ENCODE assay signal across 10 mouse cellular contexts in genomic region chr7:73424243-73424642, GRCm38 (mm10). TPM values are rescaled to one million over a fixed set of nuclear protein-coding genes. Genes with fewer than 3 reads are reported as not detected.
A peak's percentile ranks its signal among the peaks of the same experiment; 100 is the strongest.
DNase-seq lines count a peak whose midpoint lies in the region; ATAC-seq and TF ChIP-seq lines count a peak whose summit lies in the region.
"Had no signal": no experiment of that assay in that cellular context is flagged by ENCODE, and none has a peak within 500 bp of the region (broad histone marks: within the 10 kb centered on the region; RNA-seq: fewer than 3 reads in every experiment).

No protein-coding gene starts in this region.

- no peak overlapping the region for H3K4me3 ChIP-seq in forebrain, embryonic 10.5 days
- H3K4me3 ChIP-seq in forebrain, postnatal 0 days (ENCODE audit: low read depth, low read length), result no peak overlapping the region
- no peak overlapping the region for H3K4me3 ChIP-seq in hindbrain, embryonic 13.5 days
- H3K4me3 ChIP-seq in neural tube, embryonic 14.5 days (ENCODE audit: low read depth, low read length), result no peak overlapping the region
- no peak overlapping the region for H3K4me3 ChIP-seq in kidney, embryonic 14.5 days (ENCODE audit: low read length)
- no peak overlapping the region for H3K4me3 ChIP-seq in intestine, embryonic 16.5 days (ENCODE audit: low read length)

- no peaks in the 10 kb centered on the region for H3K9me3 ChIP-seq in forebrain, embryonic 10.5 days
- no peaks in the 10 kb centered on the region for H3K9me3 ChIP-seq in forebrain, postnatal 0 days (ENCODE audit: low read length)
- no peaks in the 10 kb centered on the region for H3K9me3 ChIP-seq in hindbrain, embryonic 13.5 days
- no peaks in the 10 kb centered on the region for H3K9me3 ChIP-seq in neural tube, embryonic 14.5 days (ENCODE audit: control insufficient read depth, low read length)
- no peaks in the 10 kb centered on the region for H3K9me3 ChIP-seq in kidney, embryonic 14.5 days (ENCODE audit: control insufficient read depth, low read length)
- H3K9me3 ChIP-seq in intestine, embryonic 16.5 days (ENCODE audit: control insufficient read depth, low read length), result no peaks in the 10 kb centered on the region

- ATAC-seq in forebrain, postnatal 0 days, result no peak
- ATAC-seq in hindbrain, embryonic 13.5 days (ENCODE audit: low FRiP score), result no peak
- ATAC-seq in neural tube, embryonic 14.5 days (ENCODE audit: low read depth), result no peak
- no peak for ATAC-seq in kidney, embryonic 14.5 days (ENCODE audit: low FRiP score, low TSS enrichment)
- no peak for ATAC-seq in intestine, embryonic 16.5 days

- WGBS in forebrain, embryonic 10.5 days, result 38% methylated on average over 3 of the region's 3 CpGs
- WGBS in forebrain, postnatal 0 days, result 31% methylated on average over 3 of the region's 3 CpGs
- WGBS in hindbrain, embryonic 13.5 days, result 9% methylated on average over 3 of the region's 3 CpGs
- WGBS in neural tube, embryonic 14.5 days, result 19% methylated on average over 3 of the region's 3 CpGs
- WGBS in kidney, embryonic 14.5 days, result 62% methylated on average over 3 of the region's 3 CpGs
- 64% methylated on average over 3 of the region's 3 CpGs for WGBS in intestine, embryonic 16.5 days

- no peak overlapping the region for H3K4me2 ChIP-seq in forebrain, postnatal 0 days (ENCODE audit: low read depth)
- no peak overlapping the region for H3K4me2 ChIP-seq in hindbrain, embryonic 13.5 days
- H3K4me2 ChIP-seq in neural tube, embryonic 14.5 days (ENCODE audit: low read depth, low read length), result no peak overlapping the region
- no peak overlapping the region for H3K4me2 ChIP-seq in kidney, embryonic 14.5 days (replicated peaks; ENCODE audit: low read depth, low read length)
- no peak overlapping the region for H3K4me2 ChIP-seq in intestine, embryonic 16.5 days (ENCODE audit: low read depth, low read length)

- H3K4me1 ChIP-seq in forebrain, embryonic 10.5 days, result peaks cover 59% of the 10 kb centered on the region
- no peaks in the 10 kb centered on the region for H3K4me1 ChIP-seq in forebrain, postnatal 0 days (ENCODE audit: insufficient read depth)
- peaks cover 50% of the 10 kb centered on the region for H3K4me1 ChIP-seq in hindbrain, embryonic 13.5 days (replicated peaks)
- H3K4me1 ChIP-seq in neural tube, embryonic 14.5 days (ENCODE audit: control insufficient read depth, insufficient read depth, low read length), result no peaks in the 10 kb centered on the region
- peaks cover 6% of the 10 kb centered on the region; the same call in 1 of the 2 replicates for H3K4me1 ChIP-seq in kidney, embryonic 14.5 days (ENCODE audit: control insufficient read depth, insufficient read depth, low read length)
- H3K4me1 ChIP-seq in intestine, embryonic 16.5 days (ENCODE audit: control insufficient read depth, insufficient read depth, low read length), result peaks cover 6% of the 10 kb centered on the region

- H3K36me3 ChIP-seq in forebrain, embryonic 10.5 days (replicated peaks), result peaks cover 59% of the 10 kb centered on the region
- peaks cover 29% of the 10 kb centered on the region for H3K36me3 ChIP-seq in forebrain, postnatal 0 days (ENCODE audit: insufficient read depth)
- H3K36me3 ChIP-seq in hindbrain, embryonic 13.5 days, result peaks cover 29% of the 10 kb centered on the region
- peaks cover 19% of the 10 kb centered on the region for H3K36me3 ChIP-seq in neural tube, embryonic 14.5 days (ENCODE audit: control insufficient read depth, insufficient read depth, low read length)
- H3K36me3 ChIP-seq in kidney, embryonic 14.5 days (ENCODE audit: control insufficient read depth, insufficient read depth, low read length), result peaks cover 28% of the 10 kb centered on the region
- H3K36me3 ChIP-seq in intestine, embryonic 16.5 days (ENCODE audit: control insufficient read depth, insufficient read depth, low read length), result peaks cover 16% of the 10 kb centered on the region

- H3K9ac ChIP-seq in forebrain, postnatal 0 days, result no peak overlapping the region
- H3K9ac ChIP-seq in hindbrain, embryonic 13.5 days, result no peak overlapping the region
- H3K9ac ChIP-seq in neural tube, embryonic 14.5 days (replicated peaks; ENCODE audit: low read depth, low read length), result no peak overlapping the region
- H3K9ac ChIP-seq in kidney, embryonic 14.5 days (ENCODE audit: low read depth, low read length), result no peak overlapping the region
- H3K9ac ChIP-seq in intestine, embryonic 16.5 days (ENCODE audit: low read depth, low read length), result no peak overlapping the region

- DNase-seq in forebrain, embryonic 10.5 days (ENCODE audit: extremely low spot score, low spot score), result no peak
- no peak for DNase-seq in forebrain, postnatal 0 days
- peak; percentile 82 for DNase-seq in layer of hippocampus, adult 9-11 months
- DNase-seq in layer of hippocampus, postnatal 36 days, result no peak

- no peaks in the 10 kb centered on the region for H3K27me3 ChIP-seq in forebrain, embryonic 10.5 days (ENCODE audit: poor library complexity, severe bottlenecking)
- no peaks in the 10 kb centered on the region for H3K27me3 ChIP-seq in forebrain, postnatal 0 days (ENCODE audit: insufficient read depth, low read length)
- no peaks in the 10 kb centered on the region for H3K27me3 ChIP-seq in hindbrain, embryonic 13.5 days
- H3K27me3 ChIP-seq in neural tube, embryonic 14.5 days (ENCODE audit: control insufficient read depth, insufficient read depth, low read length), result no peaks in the 10 kb centered on the region
- no peaks in the 10 kb centered on the region for H3K27me3 ChIP-seq in kidney, embryonic 14.5 days (ENCODE audit: control insufficient read depth, insufficient read depth, low read length)
- H3K27me3 ChIP-seq in intestine, embryonic 16.5 days (replicated peaks; ENCODE audit: control insufficient read depth, insufficient read depth, low read length), result no peaks in the 10 kb centered on the region

- H3K27ac ChIP-seq in forebrain, embryonic 10.5 days, result peak overlapping the region; percentile 44
- no peak overlapping the region; the same call in 1 of the 2 replicates for H3K27ac ChIP-seq in forebrain, postnatal 0 days (ENCODE audit: low read depth, low read length)
- peak overlapping the region; percentile 68 for H3K27ac ChIP-seq in hindbrain, embryonic 13.5 days
- peak overlapping the region; percentile 12; the same call in 1 of the 2 replicates for H3K27ac ChIP-seq in neural tube, embryonic 14.5 days (ENCODE audit: low read depth, low read length)
- no peak overlapping the region; the same call in 1 of the 2 replicates for H3K27ac ChIP-seq in kidney, embryonic 14.5 days (ENCODE audit: low read depth, low read length)
- no peak overlapping the region for H3K27ac ChIP-seq in intestine, embryonic 16.5 days (ENCODE audit: low read length)
- H3K27ac ChIP-seq: kidney, postnatal 0 days had no signal

- TF ChIP-seq CTCF in forebrain, postnatal 0 days (IDR thresholded peaks at IDR 0.05; ENCODE audit: low read depth), result no peak

RNA-seq across cellular contexts. Expression of gene Rgma, which starts 48.9 kb away (rescaled TPM):
- 26.2 and 26.8 TPM in 2 replicates for polyA plus RNA-seq in forebrain, embryonic 10.5 days (2016; fragmentation: Nextera tagmentation; extraction: Ambion mirVana)
- 72.2 and 96.4 TPM in 2 replicates for total RNA-seq in forebrain, postnatal 0 days (2014; rRNA removed)
- 34.1 and 39.9 TPM in 2 replicates for polyA plus RNA-seq in forebrain, postnatal 0 days (2015; fragmentation: Nextera tagmentation; extraction: Ambion mirVana)
- total RNA-seq in layer of hippocampus, postnatal 36 days (2021), result 10 to 100 TPM; 44.1 to 48.8 TPM
- polyA plus RNA-seq in hindbrain, embryonic 13.5 days (2015; fragmentation: Nextera tagmentation; extraction: Ambion mirVana), result 40.0 and 41.1 TPM in 2 replicates
- polyA plus RNA-seq in neural tube, embryonic 14.5 days (2014; fragmentation: Nextera tagmentation; extraction: Ambion mirVana), result 46.6 and 58.4 TPM in 2 replicates
- 17.3 and 18.7 TPM in 2 replicates for polyA plus RNA-seq in kidney, embryonic 14.5 days (2014; fragmentation: Nextera tagmentation; extraction: Ambion mirVana)
- polyA plus RNA-seq in intestine, embryonic 16.5 days (2015; fragmentation: Nextera tagmentation; extraction: Ambion mirVana), result 5.3 and 5.8 TPM in 2 replicates
- total RNA-seq: megakaryocyte progenitor cell, adult 5-6 weeks had no signal

Comparison
In these comparisons a context has a peak if more than half of its experiments do, and no peak if none do; other contexts are left out.
1. H3K27ac ChIP-seq: peak in forebrain, embryonic 10.5 days (single experiment), hindbrain, embryonic 13.5 days (single experiment) and neural tube, embryonic 14.5 days (single experiment); none in forebrain, postnatal 0 days (single experiment), kidney, embryonic 14.5 days (single experiment) and intestine, embryonic 16.5 days (single experiment).